Mouse (Mus musculus): Measurements from ENCODE around the gene S100a2. TPM values are rescaled to one million over a fixed set of nuclear protein-coding genes. Genes with fewer than 3 reads are reported as not detected.

S100a2 gene
- total RNA-seq, 2 experiments from 2014 or later = not detected

Other genes starting within 250 kb of the S100a2 start
- 1 to 10 TPM; 4.8 to 6.2 TPM for gene Slc27a3, start 200.3 kb upstream of the S100a2 start, total RNA-seq (2021)
- 10 to 100 TPM; 57.6 to 70.1 TPM for gene Ints3, start 156.6 kb upstream of the S100a2 start, total RNA-seq (2021)
- 1 to 10 TPM; 2.5 to 4.2 TPM for gene Npr1, start 124.4 kb upstream of the S100a2 start, total RNA-seq (2021)
- gene Ilf2, start 114.1 kb upstream of the S100a2 start, total RNA-seq (2021) = 10 to 100 TPM; 73.5 to 82.2 TPM
- 10 to 100 TPM; 52.8 to 54.7 TPM for gene Snapin, start 99.2 kb upstream of the S100a2 start, total RNA-seq (2021)
- gene Chtop, start 80.7 kb upstream of the S100a2 start, total RNA-seq (2021) = 100 to 1,000 TPM; 160 to 168 TPM
- gene S100a1, start 75.9 kb upstream of the S100a2 start, total RNA-seq (2021) = 100 to 1,000 TPM; 118 to 137 TPM
- gene S100a13, start 75.8 kb upstream of the S100a2 start, total RNA-seq (2021) = 10 to 100 TPM; 20.9 to 21.8 TPM
- gene S100a14, start 63.4 kb upstream of the S100a2 start, total RNA-seq (2021) = under 1 TPM; 0.34 to 0.44 TPM
- 10 to 100 TPM; 79.4 to 89.8 TPM for gene S100a16, start 53.0 kb upstream of the S100a2 start, total RNA-seq (2021)
- 1 to 10 TPM in 1 of 2 experiments, under 1 TPM in 1; 0.88 to 1.4 TPM for gene S100a3, start 29.7 kb upstream of the S100a2 start, total RNA-seq (2021)
- gene Gm42674, start 11.7 kb downstream of the S100a2 start, total RNA-seq (2021) = not detected
- 1 to 10 TPM; 3.7 to 4.0 TPM for gene S100a4, start 13.5 kb downstream of the S100a2 start, total RNA-seq (2021)
- not detected for gene S100a5, start 18.3 kb downstream of the S100a2 start, total RNA-seq (2021)
- gene S100a6, start 22.6 kb downstream of the S100a2 start, total RNA-seq (2021) = 10 to 100 TPM; 28.7 to 30.9 TPM
- under 1 TPM; 0.57 to 0.59 TPM for gene S100a7a, start 63.8 kb downstream of the S100a2 start, total RNA-seq (2021)
- gene S100a8, start 78.7 kb downstream of the S100a2 start, total RNA-seq (2021) = 1 to 10 TPM in 1 of 2 experiments, not detected in 1; 1.5 TPM
- gene S100a9, start 105.5 kb downstream of the S100a2 start, total RNA-seq (2021) = not detected
- gene Pglyrp4, start 136.7 kb downstream of the S100a2 start, total RNA-seq (2021) = not detected
- gene Gm5849, start 187.6 kb downstream of the S100a2 start, total RNA-seq (2021) = not detected

Measured in left cerebral cortex, postnatal 36 days (tissue).